Mouse (Mus musculus): ENCODE data around the gene Thy1.

DNA sequence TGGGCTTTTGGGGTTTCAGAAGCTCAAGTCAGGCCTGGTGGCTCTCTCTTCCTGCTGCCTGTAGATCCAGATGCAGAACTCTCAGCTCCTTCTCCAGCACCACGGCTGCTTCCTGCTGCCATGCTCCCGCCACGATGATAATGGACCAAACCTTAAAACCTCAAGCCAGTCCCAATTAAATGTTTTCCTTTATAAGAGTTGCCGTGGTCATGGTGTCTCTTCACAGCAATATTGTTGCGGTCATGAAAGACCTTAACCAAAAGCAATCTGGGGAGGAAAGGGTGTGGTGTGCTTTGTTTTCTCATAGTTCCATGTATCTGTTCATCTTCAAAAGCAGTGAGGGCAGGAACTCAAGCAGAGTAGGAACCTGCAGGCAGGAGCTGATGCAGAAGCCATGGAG, 6.1 kb upstream of the Thy1 start:
- TF ChIP-seq CTCF (conservative IDR thresholded peaks at IDR 0.05; ENCODE audit: low read length) = no peak
- TF ChIP-seq POU5F1 (IDR thresholded peaks at IDR 0.05; ENCODE audit: borderline replicate concordance, low read length) = no peak
- TF ChIP-seq NANOG (IDR thresholded peaks at IDR 0.05; ENCODE audit: borderline replicate concordance, low read length) = no peak
